Mouse (Mus musculus) hindbrain, embryonic 14.5 days (tissue): ENCODE measurements around the gene Rasgef1b. TPM values are rescaled to one million over a fixed set of nuclear protein-coding genes. Genes with fewer than 3 reads are reported as not detected.

Experiments
- polyA plus RNA-seq: library from polyadenylated mRNA; unstranded; fragments of >200 nt; fragmentation: Nextera tagmentation; extraction: Ambion mirVana; gene quantifications from 2 replicates; pipeline ENCODE4 v1.2.1, GENCODE M21; 2014

Rasgef1b gene
- polyA plus RNA-seq, 1 experiment from 2014 or later = 51.5 TPM

Other genes starting within 250 kb of the Rasgef1b start
- 1.0 and 1.1 TPM in 2 replicates for gene Vamp9, start 177.2 kb upstream of the Rasgef1b start, polyA plus RNA-seq
- 105 and 122 TPM in 2 replicates for gene Hnrnpd, start 249.9 kb upstream of the Rasgef1b start, polyA plus RNA-seq
- 3.4 and 4.0 TPM in 2 replicates for gene 4930524J08Rik, start 250.0 kb upstream of the Rasgef1b start, polyA plus RNA-seq